Mouse (Mus musculus) ovary, postnatal 14 days (tissue): ENCODE results near the gene Usf1.

Source experiments
- DNase-seq: peaks from one replicate; pipeline ENCODE4 v3.0.0; 2022; ENCODE audit warnings: low spot score

Gene Usf1

DNA sequence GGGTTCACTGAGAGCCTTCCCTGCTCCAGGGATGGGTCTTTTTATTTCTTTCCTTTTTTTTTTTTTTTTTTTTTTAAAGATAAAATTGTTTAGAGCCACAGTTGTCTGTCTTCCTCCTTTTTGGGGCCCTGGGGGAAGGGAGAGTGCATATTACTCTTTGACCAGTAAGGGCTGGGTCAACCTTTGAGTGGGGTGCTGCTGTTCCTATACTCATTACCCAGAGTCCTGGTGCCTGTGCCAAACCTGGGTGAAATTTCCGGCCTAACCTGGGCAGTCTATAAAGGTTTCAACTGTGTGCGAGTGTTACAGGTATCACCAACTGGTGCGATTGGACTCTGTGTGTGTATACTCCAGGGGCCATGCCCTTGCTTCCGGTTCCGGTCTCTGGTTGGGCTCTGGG lies 7.5 kb downstream of the Usf1 start, which contains the start of gene Tstd1:
Gene Tstd1, plus strand, starts transcription at position 213 of the 400 bp plus-strand sequence.
- no peak for DNase-seq

DNA sequence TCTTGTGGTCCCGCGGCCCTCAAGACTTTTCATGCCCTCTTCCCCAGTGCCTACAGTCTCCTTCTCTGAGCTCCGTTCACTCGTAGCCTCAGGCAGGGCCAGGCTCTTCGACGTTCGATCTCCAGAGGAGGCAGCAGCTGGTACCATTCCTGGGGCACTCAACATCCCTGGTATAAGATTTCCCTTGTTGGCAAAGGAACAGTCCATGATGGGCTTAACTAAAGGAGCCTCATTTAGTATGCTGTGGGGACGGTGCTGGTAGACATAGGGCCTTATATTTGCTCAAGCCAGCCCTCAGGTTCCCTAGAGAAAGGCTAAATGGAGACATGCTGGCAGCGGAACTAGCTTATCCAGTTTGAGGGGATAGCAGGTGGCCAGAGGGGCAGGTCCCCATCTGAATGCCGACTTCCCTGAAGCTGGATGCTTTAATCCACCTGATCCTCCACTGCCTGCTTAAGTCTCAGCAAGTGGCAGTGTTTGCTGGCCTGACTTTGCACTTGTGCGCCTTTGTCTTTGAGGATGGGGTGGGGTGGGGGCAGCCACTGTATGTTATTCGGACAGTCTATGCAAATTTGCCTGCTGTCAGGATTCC lies 8.3 kb downstream of the Usf1 start:
- DNase-seq: no peak

DNA sequence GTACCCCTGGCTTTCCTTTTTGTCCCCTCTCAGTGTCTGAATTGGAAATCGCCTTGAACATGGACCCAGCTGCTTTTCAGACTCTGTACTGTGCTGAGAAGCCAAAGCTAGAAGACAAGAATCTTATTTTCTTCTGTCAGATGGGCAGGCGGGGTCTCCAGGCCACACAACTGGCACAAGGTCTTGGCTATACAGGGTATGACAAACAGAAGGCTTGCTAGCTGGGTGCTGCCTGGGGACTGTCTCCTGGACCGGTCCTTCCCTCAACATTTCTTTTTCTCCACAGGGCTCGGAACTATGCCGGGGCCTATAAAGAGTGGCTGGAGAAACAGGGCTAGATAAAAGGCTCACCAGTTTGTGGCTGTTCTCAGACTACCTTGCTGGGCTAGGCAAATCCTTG lies 8.8 kb downstream of the Usf1 start:
- no peak for DNase-seq

DNA sequence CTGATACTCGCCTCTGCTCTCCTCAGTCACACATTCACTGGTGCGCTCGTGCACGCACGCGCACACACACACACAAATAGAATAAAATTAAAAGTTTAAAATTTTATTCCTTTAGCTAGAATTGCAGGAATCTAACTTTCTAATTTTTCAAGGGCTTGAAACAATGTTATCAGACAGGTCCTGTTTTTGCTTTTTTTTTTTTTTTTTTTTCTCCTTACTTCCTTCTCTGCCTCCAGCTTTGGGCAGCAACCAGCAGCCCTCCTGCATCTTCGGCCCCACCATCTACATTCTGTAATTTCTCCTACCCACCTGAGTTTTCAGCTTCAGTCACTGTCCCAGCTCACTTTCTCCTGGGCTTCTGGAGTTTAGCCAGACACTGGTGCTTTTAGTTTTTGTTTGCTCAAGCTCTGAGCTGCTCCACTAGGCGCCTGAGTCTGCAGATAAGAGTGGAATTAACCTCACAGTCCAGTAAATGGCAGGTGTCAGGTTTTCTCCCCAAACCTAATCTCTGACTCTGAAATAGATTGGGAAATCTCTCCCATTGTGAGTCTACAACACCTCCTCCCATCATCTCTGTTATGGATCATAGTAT lies 11.5 kb downstream of the Usf1 start:
- no peak for DNase-seq

DNA sequence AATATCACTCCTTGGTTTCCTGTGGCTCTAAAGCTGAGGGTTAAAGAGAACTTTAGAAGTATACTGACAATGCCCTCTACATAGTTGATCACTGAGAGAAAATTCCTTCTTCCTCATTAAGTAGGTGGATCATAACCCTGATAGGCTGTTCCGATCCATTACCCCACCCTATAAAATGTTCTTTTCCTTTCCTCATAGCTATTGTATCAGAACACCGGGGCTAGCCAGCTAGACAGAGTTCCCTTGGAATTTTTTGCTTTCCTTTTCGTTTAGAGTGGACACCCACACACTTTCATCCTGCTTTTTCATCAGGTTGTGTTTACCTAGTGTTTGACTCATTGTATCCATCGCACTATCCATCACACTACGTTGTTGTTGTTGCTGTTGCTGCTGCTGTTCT lies 13.5 kb downstream of the Usf1 start:
- no peak for DNase-seq

DNA sequence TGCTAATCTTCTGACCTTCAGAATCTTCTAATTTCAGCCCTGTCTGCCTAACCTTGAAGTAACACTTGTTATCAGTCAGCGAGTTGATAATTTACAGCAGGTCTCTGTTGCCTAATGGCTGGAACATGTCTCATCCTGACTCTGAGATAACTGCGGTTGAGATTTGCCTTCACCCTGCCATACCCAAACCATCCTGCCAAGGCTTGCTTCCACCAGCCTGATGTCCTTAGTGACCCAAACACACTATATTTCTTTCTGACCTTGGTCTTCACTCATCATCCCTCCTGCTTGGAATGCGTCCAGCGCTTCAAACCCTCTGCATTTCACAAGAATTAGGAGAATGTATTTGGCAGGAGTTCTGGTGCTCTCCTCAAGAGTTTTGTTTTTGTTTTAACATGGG lies 14.0 kb downstream of the Usf1 start:
- DNase-seq: no peak

DNA sequence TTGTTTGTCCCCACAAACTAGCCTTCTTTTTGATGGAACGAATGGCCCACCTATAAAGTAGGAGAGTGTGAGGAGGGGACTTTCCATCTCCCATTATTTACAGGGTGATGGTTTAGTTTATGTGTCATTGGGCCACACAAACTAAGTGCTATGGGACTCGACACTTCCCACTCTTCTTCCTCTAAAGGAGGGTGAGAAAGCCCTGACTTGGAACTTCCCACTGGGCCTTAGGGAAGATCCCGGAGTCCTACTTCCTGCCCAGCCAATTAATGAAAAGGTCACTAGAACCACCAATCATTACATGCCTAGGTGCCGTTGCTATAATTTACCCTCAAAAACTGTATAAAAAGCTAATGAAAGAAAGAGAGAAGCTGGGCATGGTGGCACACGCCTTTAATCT lies 21.0 kb downstream of the Usf1 start:
- no peak for DNase-seq

DNA sequence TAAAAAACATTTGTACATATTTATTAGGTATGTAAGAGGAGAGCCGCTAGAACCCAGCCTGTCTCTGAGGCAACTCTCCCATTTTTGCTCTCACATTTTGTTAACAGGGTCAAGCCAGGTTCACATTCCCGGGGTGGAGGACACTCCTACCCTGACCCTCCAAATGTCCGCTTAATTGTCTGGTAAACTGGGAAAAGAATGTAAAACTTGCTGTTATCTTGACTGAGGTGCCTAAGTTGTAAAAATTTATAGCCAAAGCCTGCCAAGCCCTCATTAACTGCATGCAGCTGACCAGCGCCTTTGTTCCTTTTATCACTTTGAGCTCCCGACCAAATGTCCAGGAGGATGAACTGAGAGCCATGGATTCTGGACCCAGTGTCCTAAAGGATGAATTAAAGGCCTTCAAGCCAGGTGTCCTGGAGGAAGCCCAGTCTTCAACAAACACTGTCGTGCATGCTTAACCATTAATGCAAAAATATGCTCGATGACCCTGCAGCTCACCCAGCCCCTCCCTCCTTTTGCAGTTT lies 24.2 kb downstream of the Usf1 start:
- no peak for DNase-seq

DNA sequence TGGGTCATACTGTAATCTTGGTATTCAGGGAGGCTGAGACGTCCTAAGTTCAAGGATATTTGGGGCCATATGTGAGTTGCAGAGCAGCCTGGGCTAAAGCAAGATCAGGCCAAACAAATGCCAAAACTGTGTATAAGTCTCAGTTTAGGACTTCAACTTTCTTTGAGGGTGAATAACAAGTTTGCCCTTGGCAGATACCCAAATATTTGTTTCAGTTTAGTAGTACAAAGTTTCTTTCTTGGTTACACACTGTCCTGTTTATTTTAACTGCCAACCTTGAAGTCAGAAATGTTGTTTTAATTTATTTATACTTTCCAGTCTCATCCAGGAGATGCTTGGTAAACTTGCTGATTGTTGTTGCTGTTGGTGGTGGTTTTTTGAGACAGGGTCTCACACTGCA lies 24.9 kb downstream of the Usf1 start:
- DNase-seq: no peak

DNA sequence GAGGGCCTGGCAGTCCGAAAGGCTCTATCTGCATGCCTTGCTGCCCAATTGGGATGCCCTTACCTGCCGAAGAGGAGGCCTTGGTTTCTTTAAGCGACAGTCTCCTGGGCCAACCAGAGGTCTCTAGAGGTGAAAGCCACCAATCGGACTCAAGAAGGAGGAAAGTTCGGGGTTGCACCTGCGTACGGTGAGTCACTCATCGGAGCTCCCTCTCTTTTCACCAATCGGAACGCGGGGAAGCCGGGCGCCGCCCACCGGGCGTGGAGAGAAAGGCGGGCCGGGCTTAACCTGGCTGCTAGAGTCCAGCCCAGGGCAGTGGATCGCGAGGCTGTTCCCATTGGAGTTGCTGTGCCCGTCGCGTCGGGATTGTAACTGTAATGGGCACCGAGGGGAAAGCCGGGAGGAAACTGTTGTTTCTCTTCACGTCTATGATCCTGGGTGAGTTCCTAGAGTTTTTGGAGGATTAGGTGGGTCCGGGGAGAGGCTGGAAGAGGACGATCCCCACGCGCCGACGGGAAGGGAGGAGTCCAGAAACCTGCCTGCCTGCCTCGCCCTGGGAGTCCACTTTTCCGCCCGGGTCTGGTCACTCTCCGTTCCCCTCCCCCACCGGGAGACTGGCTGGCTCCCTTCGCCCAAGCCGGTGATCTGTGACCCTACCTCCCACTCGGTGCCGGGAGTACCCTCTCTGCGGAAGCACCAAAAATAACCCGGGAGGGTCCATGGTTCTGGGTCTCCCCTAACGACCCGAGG lies 26.3 kb downstream of the Usf1 start, which contains the start of gene F11r:
Gene F11r, plus strand, starts transcription at position 272 of the 750 bp plus-strand sequence.
- DNase-seq: peak; percentile 88

DNA sequence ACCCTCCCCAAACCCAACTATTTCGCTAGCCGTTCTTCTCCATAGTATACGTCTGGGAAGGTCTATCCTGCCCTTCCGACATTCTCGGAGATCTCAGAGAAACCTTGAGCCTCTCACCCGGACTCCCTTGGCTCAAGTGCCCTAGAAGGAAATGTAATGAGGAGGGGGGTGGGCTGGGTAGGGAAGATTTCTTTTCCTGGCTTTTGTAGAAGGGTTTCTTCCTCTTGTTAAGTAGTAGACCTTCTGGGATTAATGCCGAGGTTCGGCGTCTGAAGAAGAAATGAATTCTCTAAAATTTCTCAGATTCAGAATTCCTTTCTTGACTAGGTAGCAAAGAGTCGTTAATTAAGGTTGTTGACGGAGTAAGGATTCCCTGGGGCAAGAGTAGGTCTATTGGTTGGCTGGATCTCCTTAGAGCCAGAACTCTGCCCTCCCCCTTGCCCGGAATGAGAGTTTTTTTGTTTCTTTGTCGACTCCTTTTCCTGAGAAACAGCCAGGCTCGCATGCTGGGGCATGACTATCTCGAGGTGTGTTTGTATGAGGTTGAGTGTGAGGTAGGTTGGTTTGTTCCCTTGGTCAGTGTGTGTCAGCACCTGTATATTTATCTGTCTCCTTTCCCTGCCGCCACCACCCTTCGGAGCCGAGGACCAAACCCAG lies 27.0 kb downstream of the Usf1 start:
- no peak for DNase-seq

DNA sequence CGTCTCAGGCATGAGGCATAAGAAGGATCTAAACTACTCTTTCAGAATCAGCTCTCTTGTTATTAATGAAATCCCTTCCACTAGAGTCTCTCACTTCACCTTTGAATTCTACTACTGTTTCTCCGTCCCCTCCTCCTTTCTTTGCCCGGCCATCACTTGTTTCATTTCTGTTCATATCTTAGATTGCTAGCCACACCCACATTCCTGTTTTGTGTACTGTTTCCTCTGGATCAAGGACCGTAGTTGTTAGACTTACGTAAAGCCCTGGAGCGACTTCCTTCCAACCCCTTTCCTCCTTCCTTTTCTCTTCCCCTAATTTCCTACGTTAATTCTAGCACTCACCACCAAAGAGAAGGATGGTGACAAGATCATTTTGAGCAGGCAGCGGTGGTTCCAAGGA lies 28.0 kb downstream of the Usf1 start:
- DNase-seq: no peak

DNA sequence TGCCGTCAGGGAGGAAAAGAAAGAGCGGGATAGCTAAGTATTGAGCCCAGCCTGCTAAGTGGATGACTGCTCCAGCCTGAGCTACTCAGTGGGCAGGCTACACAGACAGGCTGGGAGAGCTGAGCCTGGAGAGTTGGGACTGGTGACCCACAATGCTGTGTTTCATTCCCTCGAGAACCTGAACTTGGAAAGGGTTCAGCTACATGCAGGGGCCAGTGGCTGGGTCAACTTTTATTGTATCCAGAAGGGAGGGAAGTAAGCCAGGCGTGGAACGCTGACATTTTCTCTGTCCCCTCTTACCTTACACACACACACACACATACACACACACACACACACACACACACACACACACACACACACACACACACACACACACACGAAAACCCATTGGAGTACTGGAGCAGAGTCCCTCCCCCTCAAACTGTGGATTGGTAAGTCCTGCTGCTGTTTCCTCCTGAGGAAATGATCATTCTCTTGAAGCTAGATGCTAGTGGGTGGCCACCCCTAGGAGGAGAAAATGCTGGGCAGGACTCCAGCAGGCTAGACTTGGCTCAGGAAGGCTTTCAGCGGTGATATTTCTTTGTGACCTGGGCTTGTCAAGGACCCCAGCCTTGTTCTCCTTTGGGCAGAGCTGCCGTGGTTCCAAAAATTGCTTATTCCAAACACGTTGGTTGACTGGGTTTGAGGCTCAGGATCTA lies 29.1 kb downstream of the Usf1 start:
- peak; percentile 66 for DNase-seq

DNA sequence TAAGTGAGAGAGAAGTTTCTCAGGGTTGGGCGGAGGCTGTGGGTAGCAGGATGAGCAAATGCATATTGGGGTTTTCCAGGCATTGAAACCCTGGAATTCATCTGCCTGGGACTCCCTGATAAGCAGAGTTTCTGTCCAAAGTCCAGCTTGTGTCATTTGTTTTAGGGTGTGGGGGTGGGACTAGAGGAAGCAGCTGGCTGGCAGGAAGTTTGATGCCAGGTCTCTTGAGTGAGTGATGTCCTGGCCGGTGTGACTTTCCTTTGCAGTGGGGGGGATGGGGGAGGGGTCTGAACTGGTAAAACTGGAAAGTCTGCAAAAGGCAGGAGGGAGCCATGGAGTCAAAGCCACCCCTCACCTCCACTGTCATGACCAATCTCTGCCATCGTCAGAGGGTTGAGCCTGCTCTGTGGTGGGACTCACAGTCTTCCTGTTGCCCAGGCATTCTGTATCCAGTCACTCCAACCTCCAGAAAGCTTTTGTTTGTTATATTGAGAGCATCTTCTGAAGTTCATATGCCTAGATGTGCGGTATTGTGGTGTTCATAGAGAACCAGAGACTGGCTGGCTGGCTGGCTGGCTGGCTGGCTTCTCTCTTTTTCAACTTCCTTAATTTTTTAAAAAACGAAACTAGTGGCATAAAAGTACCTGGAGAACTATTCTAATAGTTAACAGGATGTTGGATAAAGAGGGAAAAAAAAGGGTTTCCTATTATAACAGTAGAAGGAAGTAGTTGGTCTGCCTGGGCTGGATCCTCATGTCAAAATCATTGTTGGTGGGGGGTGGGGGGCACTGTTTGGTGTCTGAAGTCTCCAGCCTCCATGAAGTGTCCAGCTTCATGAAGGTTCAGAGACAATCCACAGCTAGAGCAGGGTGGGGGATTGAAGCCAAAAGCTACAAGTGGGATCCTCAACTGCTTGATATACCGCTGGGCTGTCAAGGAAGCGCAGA lies 30.6 kb downstream of the Usf1 start:
- no peak for DNase-seq

DNA sequence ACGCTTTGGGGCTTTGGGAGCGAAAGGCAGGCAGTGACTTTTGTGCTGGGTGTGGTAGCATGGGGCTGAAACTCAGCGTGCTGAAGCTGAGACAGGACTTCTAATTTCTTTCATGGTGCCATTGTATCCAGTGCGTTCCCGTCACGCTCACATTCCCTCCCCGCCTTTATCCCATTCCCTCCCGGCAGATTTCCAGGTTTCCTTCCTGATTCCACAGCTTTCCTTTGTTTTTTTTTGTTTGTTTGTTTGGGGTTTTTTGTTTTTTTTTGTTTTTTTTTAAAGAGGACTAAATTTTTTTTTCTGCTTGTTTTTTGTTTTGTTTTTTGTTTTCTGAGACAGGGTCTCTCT lies 31.3 kb downstream of the Usf1 start:
- no peak for DNase-seq

DNA sequence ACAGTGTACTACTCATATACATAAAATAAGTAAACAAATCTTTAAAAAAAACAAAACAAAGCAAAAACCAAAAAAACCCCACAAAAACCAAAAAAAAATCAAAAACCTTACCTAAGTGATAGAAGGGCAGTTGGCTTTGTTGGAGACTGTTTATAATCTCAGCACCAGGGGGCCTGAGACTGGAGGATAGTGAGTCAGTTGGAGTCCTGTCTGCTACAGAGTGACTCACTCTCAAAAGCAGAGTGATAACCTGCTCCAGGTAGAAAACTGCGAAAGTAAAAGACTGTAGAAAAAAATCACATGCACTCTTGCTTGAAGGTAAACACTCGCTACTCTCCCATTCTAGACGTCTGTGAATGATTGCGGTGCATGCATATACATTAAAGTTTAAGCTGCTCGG lies 33.9 kb downstream of the Usf1 start:
- no peak for DNase-seq

DNA sequence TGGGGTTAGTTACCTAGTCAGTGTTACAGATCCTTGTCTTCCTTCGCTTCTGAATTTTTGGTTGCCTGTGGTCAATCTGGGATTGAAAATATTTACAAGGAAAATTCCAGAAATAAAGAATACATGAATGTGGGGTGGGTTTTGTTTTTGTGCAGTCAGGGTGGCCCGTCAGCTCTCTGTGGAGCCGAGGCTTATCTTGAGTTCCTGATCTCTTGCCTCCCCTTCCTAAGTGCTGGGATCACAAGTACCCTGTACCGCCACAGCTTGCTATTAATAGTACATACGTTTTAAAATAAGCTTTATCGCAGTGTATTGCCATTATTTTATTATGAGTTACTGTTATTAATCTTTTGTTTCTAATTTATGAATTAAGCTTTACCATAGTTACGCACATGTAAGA lies 35.7 kb downstream of the Usf1 start:
- DNase-seq: no peak

DNA sequence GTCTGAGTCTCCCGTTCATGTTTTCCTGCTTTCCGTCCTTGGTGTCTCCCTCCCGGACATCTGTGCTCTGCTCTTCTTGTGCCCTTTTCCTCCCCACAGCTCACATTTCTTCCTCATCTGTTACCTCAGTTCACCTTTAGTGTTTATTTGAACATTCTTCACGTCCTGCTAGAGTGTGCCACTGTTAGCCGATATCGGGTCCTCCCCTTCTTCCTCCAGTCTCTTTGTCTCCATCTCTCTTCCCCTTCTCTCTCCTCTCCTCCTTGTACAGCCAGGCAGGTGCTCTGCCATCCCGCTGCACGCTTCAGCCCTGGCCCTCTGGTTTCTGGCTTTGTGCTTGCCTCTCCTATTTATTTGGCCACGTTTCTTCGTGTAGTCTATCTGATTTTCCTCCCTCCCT lies 36.6 kb downstream of the Usf1 start:
- DNase-seq: no peak

DNA sequence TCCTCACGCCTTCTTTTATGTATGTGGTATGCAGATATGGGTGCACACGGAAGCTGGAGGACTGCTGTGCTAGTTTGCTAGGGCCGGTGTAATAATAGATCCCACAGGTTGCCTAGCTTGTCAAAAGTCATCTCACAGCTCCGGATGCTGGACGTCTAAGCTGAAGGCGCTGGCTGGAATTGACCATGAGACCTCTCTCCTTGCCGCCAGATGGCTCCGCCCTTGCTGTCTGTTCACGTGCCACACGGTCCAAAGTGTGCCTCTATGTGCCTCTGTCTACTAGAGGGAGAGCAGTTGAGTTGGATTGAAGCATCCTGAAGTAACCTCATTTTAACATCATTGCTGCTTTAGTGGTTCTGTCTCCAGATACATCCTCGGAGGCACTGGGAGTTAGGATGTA lies 38.9 kb downstream of the Usf1 start:
- no peak for DNase-seq

DNA sequence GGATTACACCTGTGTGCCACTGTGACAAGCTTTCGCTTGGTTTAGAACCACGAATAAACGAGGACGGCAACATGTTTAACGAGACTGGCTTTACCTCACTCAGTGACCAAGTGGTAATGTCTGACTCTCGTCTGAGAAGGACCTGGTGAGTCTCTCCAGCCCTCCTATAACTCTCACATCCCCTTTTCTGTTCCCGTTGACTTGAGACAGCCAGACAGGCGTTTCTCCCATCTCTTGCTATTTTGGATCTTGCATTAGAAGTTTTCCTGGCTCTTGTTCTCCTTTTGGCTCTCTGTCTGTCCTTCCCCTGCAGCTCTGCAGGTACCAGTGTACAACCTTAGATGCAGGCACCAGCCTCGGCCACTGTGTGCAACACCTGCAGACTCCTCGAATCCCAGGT lies 39.9 kb downstream of the Usf1 start:
- no peak for DNase-seq

DNA sequence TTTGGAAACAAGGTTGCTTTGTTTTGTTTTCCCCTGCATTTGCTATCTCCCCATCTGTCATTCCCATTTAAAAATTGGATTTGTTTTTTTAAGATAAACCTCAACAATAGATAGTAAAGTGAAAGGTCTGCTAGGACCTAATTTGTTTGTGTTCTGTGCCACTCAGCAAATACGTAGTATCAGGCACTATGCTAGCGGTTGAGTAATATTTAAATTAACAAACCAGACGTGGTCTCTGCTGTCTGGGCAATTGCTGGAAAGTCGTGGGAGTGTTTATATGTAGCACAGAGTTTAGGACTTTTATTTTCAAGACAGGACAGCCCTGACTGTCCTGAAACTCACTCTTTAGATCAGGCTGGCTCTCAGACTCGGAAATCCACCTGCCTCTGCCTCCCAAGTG lies 41.4 kb downstream of the Usf1 start:
- no peak for DNase-seq
